8 mouse cellular contexts compared by ENCODE assay signal in genomic region chr4:140702611-140703327, GRCm38 (mm10). TPM values are rescaled to one million over a fixed set of nuclear protein-coding genes. Genes with fewer than 3 reads are reported as not detected.
DNase-seq lines count a peak whose midpoint lies in the region; ATAC-seq and TF ChIP-seq lines count a peak whose summit lies in the region.

No protein-coding gene starts in this region.

- H3K4me2 ChIP-seq in embryonic facial prominence, embryonic 12.5 days (replicated peaks): peak overlapping the region; percentile 75
- peak overlapping the region; percentile 88 for H3K4me2 ChIP-seq in myocyte (ENCODE audit: low read depth)

- DNase-seq in 3134 (ENCODE audit: extremely low read depth, insufficient read length, low spot score): peak; percentile 88
- peak; percentile 95 for DNase-seq in adrenal gland, postnatal 14 days
- DNase-seq in heart, adult 2 months: peak; percentile 93
- DNase-seq in kidney, adult 8-10 months: peak; percentile 79 to 83
- no peak for DNase-seq in liver, adult 2 months (ENCODE audit: extremely low read depth, low read depth, low spot score)
- peak; percentile 88 to 95 for DNase-seq in spleen, postnatal 4 days (ENCODE audit: low spot score in 2 of 2)

- H3K4me1 ChIP-seq in embryonic facial prominence, embryonic 12.5 days: peaks cover 46% of the 10 kb centered on the region
- peaks cover 5% of the 10 kb centered on the region for H3K4me1 ChIP-seq in heart, adult 2 months (ENCODE audit: control insufficient read depth, insufficient read depth, low read length)
- peaks cover 16% of the 10 kb centered on the region for H3K4me1 ChIP-seq in liver, adult 2 months (ENCODE audit: control insufficient read depth, insufficient read depth, low read length)

- no peaks in the 10 kb centered on the region for H3K79me2 ChIP-seq in heart, adult 2 months (replicated peaks; ENCODE audit: control insufficient read depth, insufficient read depth, low read length)
- peaks cover 21% of the 10 kb centered on the region for H3K79me2 ChIP-seq in liver, adult 2 months (ENCODE audit: control insufficient read depth, insufficient read depth, low read length)
- peaks cover 50% of the 10 kb centered on the region for H3K79me2 ChIP-seq in myocyte (ENCODE audit: control insufficient read depth, insufficient read depth)

- TF ChIP-seq CTCF in heart, adult 2 months (IDR thresholded peaks at IDR 0.05): no peak
- TF ChIP-seq CTCF in liver, adult 2 months (IDR thresholded peaks at IDR 0.05; ENCODE audit: low read depth, low read length): no peak

- H3K9me3 ChIP-seq in embryonic facial prominence, embryonic 12.5 days: no peaks in the 10 kb centered on the region

- no peak for TF ChIP-seq EP300 in heart, adult 2 months (IDR thresholded peaks at IDR 0.05; ENCODE audit: insufficient read depth, low read depth, low read length)

- H3K27me3 ChIP-seq in embryonic facial prominence, embryonic 12.5 days: peaks cover 16% of the 10 kb centered on the region; the same call in 1 of the 2 replicates
- H3K27me3 ChIP-seq in heart, adult 2 months (ENCODE audit: control insufficient read depth, insufficient read depth, low read length): no peaks in the 10 kb centered on the region
- no peaks in the 10 kb centered on the region for H3K27me3 ChIP-seq in liver, adult 2 months (ENCODE audit: control insufficient read depth, insufficient read depth, low read length)
- H3K27me3 ChIP-seq in myocyte (ENCODE audit: control insufficient read depth, insufficient read depth, insufficient read length): no peaks in the 10 kb centered on the region

- TF ChIP-seq POLR2A in heart, adult 2 months (IDR thresholded peaks at IDR 0.05; ENCODE audit: insufficient read depth, low read depth, low read length): no peak
- TF ChIP-seq POLR2A in liver, adult 2 months (IDR thresholded peaks at IDR 0.05; ENCODE audit: extremely low read depth, insufficient read depth, low read length): no peak
- peak; percentile 46 for TF ChIP-seq POLR2A in myocyte (IDR thresholded peaks at IDR 0.05; ENCODE audit: insufficient read length, low read depth)

- 2% methylated on average over 55 of the region's 68 CpGs for WGBS in embryonic facial prominence, embryonic 12.5 days
- 2% methylated on average over 43 of the region's 68 CpGs for WGBS in heart, adult 2 months
- WGBS in liver, adult 2 months: 3% methylated on average over 59 of the region's 68 CpGs

- intact Hi-C loops in heart, adult 2 months (cut with DNase I): no loop called here

- H3K4me3 ChIP-seq in embryonic facial prominence, embryonic 12.5 days: peak overlapping the region; percentile 88
- H3K4me3 ChIP-seq in heart, adult 2 months: peak overlapping the region; percentile 90
- H3K4me3 ChIP-seq in liver, adult 2 months (ENCODE audit: insufficient read depth, low read depth, low read length): peak overlapping the region; percentile 75
- peak overlapping the region; percentile 51 for H3K4me3 ChIP-seq in myocyte

- H3K9ac ChIP-seq in embryonic facial prominence, embryonic 12.5 days: peak overlapping the region; percentile 97
- H3K9ac ChIP-seq in heart, adult 2 months (ENCODE audit: low read depth, low read length): peak overlapping the region; percentile 92
- peak overlapping the region; percentile 92 for H3K9ac ChIP-seq in liver, adult 2 months (ENCODE audit: low read depth, low read length)

- H3K27ac ChIP-seq in embryonic facial prominence, embryonic 12.5 days: peak overlapping the region; percentile 100
- peak overlapping the region; percentile 89 for H3K27ac ChIP-seq in heart, adult 2 months
- H3K27ac ChIP-seq in liver, adult 2 months (replicated peaks; ENCODE audit: insufficient read depth, low read depth, low read length): no peak overlapping the region

- H3ac ChIP-seq in myocyte (ENCODE audit: control insufficient read depth, insufficient read length): peak overlapping the region; percentile 84

- ATAC-seq in embryonic facial prominence, embryonic 12.5 days (ENCODE audit: insufficient number of reproducible peaks, insufficient read depth, low FRiP score, low TSS enrichment): peak; percentile 58

- peaks cover 37% of the 10 kb centered on the region for H3K36me3 ChIP-seq in embryonic facial prominence, embryonic 12.5 days
- H3K36me3 ChIP-seq in heart, adult 2 months (ENCODE audit: control insufficient read depth, insufficient read depth, low read length): no peaks in the 10 kb centered on the region
- H3K36me3 ChIP-seq in liver, adult 2 months (ENCODE audit: control insufficient read depth, insufficient read depth, low read length): no peaks in the 10 kb centered on the region
- no peaks in the 10 kb centered on the region for H3K36me3 ChIP-seq in myocyte (ENCODE audit: control insufficient read depth, insufficient read depth)

TF ChIP-seq in myocyte, 11 proteins besides CTCF, POLR2A, EP300 and RAD21:
- TF ChIP-seq CEBPB (IDR thresholded peaks at IDR 0.05; ENCODE audit: insufficient read depth, poor library complexity, severe bottlenecking) (no peak), POLR2AphosphoS2 (IDR thresholded peaks at IDR 0.05; ENCODE audit: insufficient read length, low read depth) (no peak), REST (IDR thresholded peaks at IDR 0.05; ENCODE audit: insufficient read depth, insufficient read length) (no peak), E2F4 (IDR thresholded peaks at IDR 0.05; ENCODE audit: insufficient read depth) (peak; percentile 83), MYOG (IDR thresholded peaks at IDR 0.05; ENCODE audit: control insufficient read depth in 1 of 3, insufficient read depth in 1 of 3, insufficient read length in 2 of 3, low read depth in 2 of 3) (peak in 1 of 3 experiments; percentile 11)

RNA-seq across cellular contexts. Expression of gene Rcc2, which starts 2.4 kb away (rescaled TPM):
- 71.3 and 74.2 TPM in 2 replicates for total RNA-seq in adrenal gland, postnatal 14 days (2021)
- polyA plus RNA-seq in embryonic facial prominence, embryonic 12.5 days (2016; fragmentation: Nextera tagmentation; extraction: Ambion mirVana): 95.5 and 138 TPM in 2 replicates
- total RNA-seq in heart, adult 2 months (2021): 10 to 100 TPM; 13.7 to 14.2 TPM
- 12.4 and 14.1 TPM in 2 replicates for polyA plus RNA-seq in heart, adult 2 months (2012; rRNA removed)
- 5.3 and 7.2 TPM in 2 replicates for total RNA-seq in liver, adult 2 months (2014; rRNA removed)
- polyA plus RNA-seq in liver, adult 2 months (2012; rRNA removed): 14.3 and 16.3 TPM in 2 replicates
- polyA plus RNA-seq in myocyte (2012; fragmentation: generic; extraction: Trizol): 167 TPM

RNA-seq across cellular contexts. Expression of gene Arhgef10l, which starts 37.0 kb away (rescaled TPM):
- 13.1 and 15.3 TPM in 2 replicates for total RNA-seq in adrenal gland, postnatal 14 days (2021)
- polyA plus RNA-seq in embryonic facial prominence, embryonic 12.5 days (2016; fragmentation: Nextera tagmentation; extraction: Ambion mirVana): 17.4 and 19.7 TPM in 2 replicates
- total RNA-seq in heart, adult 2 months (2021): 10 to 100 TPM; 61.0 to 74.4 TPM
- 54.7 and 75.6 TPM in 2 replicates for polyA plus RNA-seq in heart, adult 2 months (2012; rRNA removed)
- 17.7 and 25.5 TPM in 2 replicates for total RNA-seq in liver, adult 2 months (2014; rRNA removed)
- 54.4 and 69.9 TPM in 2 replicates for polyA plus RNA-seq in liver, adult 2 months (2012; rRNA removed)
- 34.7 TPM for polyA plus RNA-seq in myocyte (2012; fragmentation: generic; extraction: Trizol)

RNA-seq across cellular contexts. Expression of gene Padi6, which starts 39.7 kb away (rescaled TPM):
- total RNA-seq in adrenal gland, postnatal 14 days (2021): not detected in 2 replicates
- 0.09 TPM in 1 of 2 replicates, not detected in the other for polyA plus RNA-seq in embryonic facial prominence, embryonic 12.5 days (2016; fragmentation: Nextera tagmentation; extraction: Ambion mirVana)
- not detected for total RNA-seq in heart, adult 2 months (2021)
- polyA plus RNA-seq in heart, adult 2 months (2012; rRNA removed): not detected in 2 replicates
- not detected in 2 replicates for total RNA-seq in liver, adult 2 months (2014; rRNA removed)
- not detected in 2 replicates for polyA plus RNA-seq in liver, adult 2 months (2012; rRNA removed)
- 0.20 TPM for polyA plus RNA-seq in myocyte (2012; fragmentation: generic; extraction: Trizol)
